Mouse (Mus musculus) kidney, adult 2 months (tissue): ENCODE data around the gene Rrp9. TPM values are rescaled to one million over a fixed set of nuclear protein-coding genes. Genes with fewer than 3 reads are reported as not detected.

ENCODE experiments used
- DNase-seq: peaks from one replicate; pipeline ENCODE4 v3.0.0; 2021
- H3K27ac ChIP-seq: fragments of 200-500 bp; 2 replicates; pipeline ENCODE4 v1.5.1; 2012; ENCODE audit warnings: low read depth, low read length, control low read depth, inconsistent platforms; ENCODE audit not compliant: insufficient read depth
- H3K27me3 ChIP-seq: fragments of 200-500 bp; replicated peaks from 2 replicates; pipeline ENCODE4 v1.6.1; 2012; ENCODE audit warnings: mild to moderate bottlenecking, moderate library complexity, low read length, inconsistent platforms; ENCODE audit not compliant: control insufficient read depth, insufficient read depth
- H3K36me3 ChIP-seq: fragments of 200-500 bp; 2 replicates; pipeline ENCODE4 v1.6.1; 2012; ENCODE audit warnings: mild to moderate bottlenecking, moderate library complexity, low read length, inconsistent platforms; ENCODE audit not compliant: control insufficient read depth, insufficient read depth
- H3K4me1 ChIP-seq: fragments of 200-500 bp; 2 replicates; pipeline ENCODE4 v1.6.1; 2011; ENCODE audit warnings: low read length; ENCODE audit not compliant: control insufficient read depth, insufficient read depth
- H3K4me3 ChIP-seq: fragments of 200-500 bp; 2 replicates; pipeline ENCODE4 v1.5.1; 2011; ENCODE audit warnings: mild to moderate bottlenecking, low read depth, low read length, control low read depth; ENCODE audit not compliant: insufficient read depth
- CTCF ChIP-seq: fragments of 200-500 bp; conservative IDR thresholded peaks from 2 replicates; pipeline ENCODE4 v1.5.1; 2011; ENCODE audit warnings: low read depth, mild to moderate bottlenecking, control low read depth, low read length, moderate library complexity, mixed read lengths; ENCODE audit not compliant: insufficient read depth, insufficient read length
- POLR2A ChIP-seq: fragments of 200-500 bp; IDR thresholded peaks from one replicate; pipeline ENCODE4 v1.6.1; 2011; ENCODE audit warnings: low read depth, low read length, control low read depth
- WGBS: fragments of 180-500 bp; shearing (Covaris S2); methylation state at CpG from one replicate; pipeline ENCODE4 v1.1.7; 2018; 5-methylcytosine and 5-hydroxymethylcytosine counted together
- polyA plus RNA-seq: library from polyadenylated mRNA; depleted of rRNA; stranded (reverse); fragments of >200 nt; gene quantifications from 2 replicates; pipeline ENCODE4 v1.2.3, GENCODE M21; 2012

Gene Rrp9
- polyA plus RNA-seq, 1 experiment: 17.5 TPM

DNA sequence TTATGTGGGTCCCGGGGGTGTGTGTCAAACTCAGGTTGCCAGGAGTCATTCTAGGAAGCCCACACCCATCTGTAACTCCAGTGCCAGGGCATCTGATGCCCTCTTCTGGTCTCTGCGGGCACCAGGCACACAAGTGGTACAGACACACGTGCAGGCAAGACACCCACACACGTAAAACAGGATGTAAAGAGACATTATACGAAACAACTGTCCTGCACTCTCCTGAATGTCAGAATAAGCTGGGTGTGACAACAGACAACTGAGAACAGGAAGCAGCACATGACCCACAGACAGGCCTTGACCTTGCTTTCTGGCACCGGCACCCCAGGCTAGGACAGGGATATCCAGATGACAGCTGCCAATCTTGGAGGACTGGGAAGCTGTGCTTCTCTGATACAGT is 6.4 kb upstream of the Rrp9 start:
- no peaks in the 10 kb centered on the region for H3K27me3 ChIP-seq
- H3K27ac ChIP-seq: no peak overlapping the region
- no peak overlapping the region for H3K4me3 ChIP-seq
- TF ChIP-seq POLR2A: no peak
- peak; percentile 28; the same call in 1 of the 2 replicates for TF ChIP-seq CTCF
- WGBS: 54% methylated on average over 6 of the region's 6 CpGs
- no peaks in the 10 kb centered on the region for H3K36me3 ChIP-seq
- H3K4me1 ChIP-seq: peaks cover 1% of the 10 kb centered on the region; the same call in 1 of the 2 replicates
- no peak for DNase-seq

DNA sequence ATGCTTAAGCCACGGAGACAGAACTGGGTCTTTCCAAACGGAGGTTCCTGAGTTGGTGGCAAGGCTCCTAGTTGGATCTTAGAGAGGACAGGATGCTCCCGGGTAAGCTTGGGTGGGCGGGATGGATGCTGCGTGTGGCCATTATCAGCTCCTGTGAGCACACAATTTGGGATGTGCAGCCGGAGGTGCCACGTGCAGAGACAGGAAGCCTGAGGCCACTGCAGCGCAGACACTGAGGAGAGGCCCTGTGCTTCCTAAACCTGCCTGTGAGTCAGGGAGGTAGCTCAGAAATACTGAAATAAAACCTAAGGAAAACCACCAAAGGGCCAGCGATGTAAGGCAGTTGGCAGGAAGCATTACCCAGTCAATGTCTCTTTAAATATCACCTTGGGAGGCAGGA is 6.0 kb upstream of the Rrp9 start:
- no peak overlapping the region for H3K4me3 ChIP-seq
- no peak overlapping the region for H3K27ac ChIP-seq
- TF ChIP-seq CTCF (no peak), POLR2A (no peak)
- H3K36me3 ChIP-seq: no peaks in the 10 kb centered on the region
- peaks cover 3% of the 10 kb centered on the region; the same call in 1 of the 2 replicates for H3K4me1 ChIP-seq
- no peaks in the 10 kb centered on the region for H3K27me3 ChIP-seq
- 68% methylated on average over 9 of the region's 9 CpGs for WGBS
- DNase-seq: no peak

DNA sequence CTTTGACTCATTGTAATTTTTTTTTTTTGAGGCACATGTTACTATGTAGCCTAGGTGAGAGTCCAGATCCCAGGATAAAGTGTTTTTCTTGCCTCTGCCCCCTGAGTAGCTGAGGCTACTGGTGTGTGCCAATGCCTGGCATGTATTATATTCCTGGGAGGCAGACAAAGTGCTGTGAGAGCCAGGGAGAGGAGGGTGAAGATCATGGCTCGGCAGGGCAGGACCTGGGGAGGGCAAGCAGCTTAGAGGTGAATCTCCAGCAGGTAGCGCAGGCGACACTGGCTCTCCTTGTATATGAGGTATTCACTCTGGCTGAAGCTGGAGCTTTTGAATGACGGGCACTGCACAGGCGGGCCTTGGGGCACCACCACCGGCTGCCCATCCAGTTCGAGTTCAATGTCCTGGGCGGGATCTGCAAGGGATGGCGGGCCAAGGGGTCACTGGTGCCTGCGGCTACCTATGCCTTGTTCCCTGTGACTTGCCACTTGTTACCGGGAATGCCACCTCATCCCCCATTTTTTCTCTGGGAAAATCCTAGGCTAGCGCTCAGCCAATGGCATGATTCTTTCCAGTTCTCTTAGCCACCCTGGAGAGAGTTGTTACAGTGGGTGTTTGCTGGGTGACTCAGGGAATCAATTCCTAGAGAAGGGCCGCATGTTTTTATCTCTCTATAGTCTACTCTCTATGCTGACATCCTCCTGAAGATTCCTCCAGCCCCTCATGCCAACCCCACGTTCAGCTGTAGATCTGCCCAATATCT is 4.6 kb upstream of the Rrp9 start:
- Histone ChIP-seq H3K27ac (peak overlapping the region; percentile 13; the same call in 1 of the 2 replicates), H3K4me3 (peak overlapping the region; percentile 2; the same call in 1 of the 2 replicates)
- 66% methylated on average over 14 of the region's 14 CpGs for WGBS

DNA sequence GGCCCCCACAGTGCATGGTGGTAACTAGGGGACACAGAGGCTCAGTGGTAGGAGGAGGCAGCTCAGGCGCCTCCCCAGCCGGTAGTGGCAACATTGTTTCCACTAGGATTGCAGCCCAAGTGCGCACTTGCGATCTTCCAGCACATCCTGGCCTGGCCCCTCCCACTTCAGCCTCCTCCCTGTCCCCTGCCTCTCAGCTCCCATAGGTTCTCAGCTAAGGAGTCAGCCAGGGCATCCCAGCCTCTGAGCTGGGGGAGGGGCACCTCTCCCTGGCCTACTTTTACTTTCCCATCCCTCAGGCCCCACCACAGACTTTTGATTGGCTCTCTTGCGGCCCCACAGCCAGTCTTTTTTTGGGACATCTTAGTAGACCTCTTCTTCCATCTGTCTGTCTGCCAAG is 3.9 kb upstream of the Rrp9 start:
- Histone ChIP-seq H3K27ac (peak overlapping the region; percentile 13; the same call in 1 of the 2 replicates), H3K27me3 (no peaks in the 10 kb centered on the region), H3K4me1 (peaks cover 13% of the 10 kb centered on the region), H3K4me3 (peak overlapping the region; percentile 2; the same call in 1 of the 2 replicates), H3K36me3 (no peaks in the 10 kb centered on the region)
- whole genome bisulfite sequencing: 50% methylated on average over 5 of the region's 5 CpGs
- TF ChIP-seq POLR2A (no peak), CTCF (no peak)
- DNase-seq: peak; percentile 81

More for the DNA sequence above, 4.6 kb upstream of the Rrp9 start:
- Histone ChIP-seq H3K27me3 (no peaks in the 10 kb centered on the region), H3K36me3 (no peaks in the 10 kb centered on the region), H3K4me1 (peaks cover 13% of the 10 kb centered on the region)
- DNase-seq: peak; percentile 53
- no peak for TF ChIP-seq POLR2A
- no peak for TF ChIP-seq CTCF

DNA sequence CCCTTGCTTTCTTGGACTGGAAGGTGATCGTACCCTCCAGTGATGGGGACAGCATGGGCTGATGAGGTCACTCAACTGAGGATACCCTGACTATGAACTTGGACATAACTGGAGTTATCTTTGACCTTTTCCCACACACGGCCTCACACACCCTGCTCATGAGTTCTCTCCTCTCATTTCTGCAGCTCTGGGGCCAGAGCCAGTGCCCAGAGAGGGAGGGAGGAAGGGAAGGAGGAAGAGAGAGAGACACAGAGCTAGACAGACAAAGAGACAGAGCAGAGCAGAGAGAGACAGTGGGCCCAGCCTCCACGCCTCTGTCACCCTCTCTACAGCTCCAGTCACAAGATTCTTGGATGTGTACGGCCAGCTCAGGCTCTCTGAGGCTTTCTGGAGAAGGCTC is 3.4 kb upstream of the Rrp9 start:
- WGBS: 55% methylated on average over 4 of the region's 4 CpGs
- peak; percentile 49 for DNase-seq
- Histone ChIP-seq H3K36me3 (no peaks in the 10 kb centered on the region), H3K4me1 (peaks cover 13% of the 10 kb centered on the region), H3K27ac (0 out of 2 replicates have a peak overlapping the region, but pooled peaks have one; percentile 12), H3K4me3 (no peak overlapping the region), H3K27me3 (no peaks in the 10 kb centered on the region)
- TF ChIP-seq POLR2A: no peak
- no peak for TF ChIP-seq CTCF

DNA sequence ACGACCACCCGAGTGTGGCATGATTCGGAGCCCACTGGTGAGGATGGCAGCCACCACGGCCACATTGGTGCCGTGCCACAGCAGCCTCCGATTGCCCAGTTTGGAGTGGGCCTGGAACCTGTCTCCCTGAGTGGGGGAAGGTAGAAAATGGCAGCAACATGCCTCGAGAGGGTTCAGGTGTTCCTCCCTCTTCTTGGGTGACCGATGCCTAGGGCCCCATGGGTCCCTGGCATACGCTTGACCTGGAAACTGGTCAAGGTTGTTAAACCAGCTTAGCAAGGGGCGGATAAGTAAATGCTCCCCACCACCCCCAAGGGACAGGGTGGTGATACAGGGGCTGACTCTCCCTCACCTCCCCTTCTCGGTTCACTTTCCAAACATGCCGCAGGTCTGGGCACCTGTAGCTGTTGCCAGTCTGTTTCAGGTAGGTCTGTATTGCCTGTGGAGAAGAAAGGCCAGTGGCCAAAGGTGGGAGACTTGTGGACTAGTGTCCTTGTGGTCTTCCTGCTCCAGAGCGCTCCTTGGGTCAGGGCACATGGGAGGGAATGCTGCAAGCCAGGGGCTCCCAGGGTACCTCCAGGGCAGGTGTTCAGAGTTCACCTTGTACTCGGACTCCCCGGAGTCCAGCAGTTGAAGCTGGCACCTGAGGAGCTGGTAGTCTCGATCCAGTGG is 2.5 kb upstream of the Rrp9 start:
- DNase-seq: peak; percentile 82

DNA sequence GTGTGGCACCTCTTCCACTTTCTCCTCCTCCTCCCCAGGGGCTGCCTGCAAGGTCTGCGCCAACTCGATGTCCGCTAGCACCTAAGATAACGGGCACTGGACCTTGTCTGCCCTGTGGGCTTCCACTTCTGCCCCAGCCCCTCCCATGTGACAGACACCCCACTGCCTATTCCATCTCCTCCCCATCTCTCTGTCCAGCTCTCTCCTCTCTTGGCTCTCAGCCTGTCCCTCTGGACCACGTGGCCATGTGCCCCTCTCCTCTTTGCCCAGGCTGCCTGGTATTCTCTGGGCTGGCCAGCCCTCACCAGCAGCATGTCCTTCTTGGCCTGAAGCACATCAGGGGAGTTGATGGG is 2.0 kb upstream of the Rrp9 start:
- Histone ChIP-seq H3K4me3 (no peak overlapping the region), H3K36me3 (no peaks in the 10 kb centered on the region), H3K4me1 (peaks cover 18% of the 10 kb centered on the region), H3K27me3 (no peaks in the 10 kb centered on the region), H3K27ac (no peak overlapping the region)
- 37% methylated on average over 5 of the region's 5 CpGs for WGBS
- DNase-seq: no peak
- TF ChIP-seq CTCF (no peak), POLR2A (no peak)

More for the DNA sequence above, 2.5 kb upstream of the Rrp9 start:
- no peak for TF ChIP-seq CTCF
- Histone ChIP-seq H3K27ac (no peak overlapping the region), H3K36me3 (no peaks in the 10 kb centered on the region), H3K27me3 (no peaks in the 10 kb centered on the region), H3K4me1 (peaks cover 18% of the 10 kb centered on the region), H3K4me3 (no peak overlapping the region)
- WGBS: 69% methylated on average over 16 of the region's 16 CpGs
